Mouse (Mus musculus): ENCODE data around the gene Hebp1. TPM values are rescaled to one million over a fixed set of nuclear protein-coding genes. Genes with fewer than 3 reads are reported as not detected.
A peak's percentile ranks its signal among the peaks of the same experiment; 100 is the strongest.

Gene Hebp1
- total RNA-seq (2022): 10 to 100 TPM; 13.4 to 37.5 (median 24.8) TPM

- peak; percentile 79 for DNase-seq
These were observed at the start of gene Hebp1, which contains the start of gene Fam234b for GRCm38 (mm10) chr6:135197921-135198532. TSS of gene Hebp1 (minus strand) at chr6:135198022. TSS of gene Fam234b (plus strand) at chr6:135197977.

- DNase-seq: no peak
These were observed 47.8 kb upstream of the Hebp1 start for GRCm38 (mm10) chr6:135245586-135245985.

- no peak for DNase-seq
These were observed 42.5 kb upstream of the Hebp1 start for GRCm38 (mm10) chr6:135240361-135240760.

- no peak for DNase-seq
These were observed 40.4 kb upstream of the Hebp1 start for GRCm38 (mm10) chr6:135238211-135238610.

- no peak for DNase-seq
These were observed 39.5 kb upstream of the Hebp1 start for GRCm38 (mm10) chr6:135237326-135237725.

GRCm38 (mm10) chr6:135236576-135236975 is 38.8 kb upstream of the Hebp1 start:
- DNase-seq: no peak

GRCm38 (mm10) chr6:135235742-135236141 is 37.9 kb upstream of the Hebp1 start:
- DNase-seq: no peak

- DNase-seq: no peak
These were observed 34.8 kb upstream of the Hebp1 start for GRCm38 (mm10) chr6:135232443-135233182.

- no peak for DNase-seq
These were observed 32.8 kb upstream of the Hebp1 start for GRCm38 (mm10) chr6:135230586-135230985.

- DNase-seq: no peak
These were observed 30.7 kb upstream of the Hebp1 start for GRCm38 (mm10) chr6:135228465-135228941.

- DNase-seq: no peak
These were observed 26.1 kb upstream of the Hebp1 start for GRCm38 (mm10) chr6:135223786-135224416.

- no peak for DNase-seq
These were observed 22.1 kb upstream of the Hebp1 start for GRCm38 (mm10) chr6:135219916-135220315.

GRCm38 (mm10) chr6:135218330-135218729 is 20.5 kb upstream of the Hebp1 start:
- no peak for DNase-seq

- no peak for DNase-seq
These were observed 14.8 kb upstream of the Hebp1 start for GRCm38 (mm10) chr6:135212666-135213065.

- DNase-seq: no peak
These were observed 13.3 kb upstream of the Hebp1 start for GRCm38 (mm10) chr6:135211169-135211568.

GRCm38 (mm10) chr6:135206909-135207308 is 9.1 kb upstream of the Hebp1 start:
- no peak for DNase-seq

GRCm38 (mm10) chr6:135205802-135206201 is 8.0 kb upstream of the Hebp1 start:
- no peak for DNase-seq

GRCm38 (mm10) chr6:135204869-135205268 is 7.0 kb upstream of the Hebp1 start:
- no peak for DNase-seq

- DNase-seq: no peak
These were observed 5.9 kb upstream of the Hebp1 start for GRCm38 (mm10) chr6:135203737-135204136.

- no peak for DNase-seq
These were observed 4.8 kb upstream of the Hebp1 start for GRCm38 (mm10) chr6:135202668-135203067.

GRCm38 (mm10) chr6:135200122-135200957 is 2.5 kb upstream of the Hebp1 start:
- DNase-seq: no peak

- DNase-seq: no peak
These were observed 904 bp upstream of the Hebp1 start for GRCm38 (mm10) chr6:135198726-135199125.
